Mouse (Mus musculus) activated CD4-positive, CD25-positive, alpha-beta regulatory T cell, adult 9 weeks (primary cell): ENCODE results near the gene Eif4a3. TPM values are rescaled to one million over a fixed set of nuclear protein-coding genes. Genes with fewer than 3 reads are reported as not detected.

Experiments used
- polyA plus RNA-seq: library from polyadenylated mRNA; unstranded; fragments of 100-300 nt; shearing (Covaris generic); gene quantifications from one replicate; pipeline ENCODE4 v1.2.1, GENCODE M21; 2017

The Eif4a3 gene
- 296 TPM for polyA plus RNA-seq

GRCm38 (mm10) chr11:119299391-119300245 lies at the start of gene Eif4a3:
Gene Eif4a3, minus strand, starts transcription at chr11:119300089.

GRCm38 (mm10) chr11:119307658-119307867 lies 7.7 kb upstream of the Eif4a3 start, which contains the start of gene Card14:
Gene Card14, plus strand, starts transcription at chr11:119307768.

GRCm38 (mm10) chr11:119267768-119268556 lies 31.9 kb downstream of the Eif4a3 start, which contains the start of gene Gaa:
Gene Gaa, plus strand, starts transcription at chr11:119267887.

Other genes starting within 250 kb of the Eif4a3 start
- gene Cbx4, start 213.9 kb downstream of the Eif4a3 start, polyA plus RNA-seq: 5.6 TPM
- gene Tbc1d16, start 71.6 kb downstream of the Eif4a3 start, polyA plus RNA-seq: 0.60 TPM
- gene Ccdc40, start 71.5 kb downstream of the Eif4a3 start, polyA plus RNA-seq: 3.6 TPM
- gene Gaa, start 32.2 kb downstream of the Eif4a3 start, polyA plus RNA-seq: 30.0 TPM
- not detected for gene Card14, start 7.7 kb upstream of the Eif4a3 start, polyA plus RNA-seq
- gene Sgsh, start 55.4 kb upstream of the Eif4a3 start, polyA plus RNA-seq: 18.0 TPM
- 21.0 TPM for gene Slc26a11, start 55.5 kb upstream of the Eif4a3 start, polyA plus RNA-seq
- gene Rnf213, start 93.0 kb upstream of the Eif4a3 start, polyA plus RNA-seq: 26.7 TPM
- gene Endov, start 191.3 kb upstream of the Eif4a3 start, polyA plus RNA-seq: 24.8 TPM
- gene Nptx1, start 247.7 kb upstream of the Eif4a3 start, polyA plus RNA-seq: not detected